Mouse (Mus musculus) small intestine, adult 2 months (tissue): Measurements from ENCODE around the gene Pepd. TPM values are rescaled to one million over a fixed set of nuclear protein-coding genes. Genes with fewer than 3 reads are reported as not detected.

Experiments used
- H3K27ac ChIP-seq: fragments of 200-500 bp; 2 replicates; pipeline ENCODE4 v1.5.1; 2012; ENCODE audit warnings: low read depth, low read length, control low read depth, inconsistent platforms; ENCODE audit not compliant: insufficient read depth
- H3K27me3 ChIP-seq: fragments of 200-500 bp; 2 replicates; pipeline ENCODE4 v1.6.1; 2012; ENCODE audit warnings: mild to moderate bottlenecking, moderate library complexity, low read length, inconsistent platforms; ENCODE audit not compliant: control insufficient read depth, insufficient read depth
- H3K36me3 ChIP-seq: fragments of 200-500 bp; 2 replicates; pipeline ENCODE4 v1.6.1; 2012; ENCODE audit warnings: mild to moderate bottlenecking, low read length, control low read depth, inconsistent platforms; ENCODE audit not compliant: control insufficient read depth, insufficient read depth
- H3K4me1 ChIP-seq: fragments of 200-500 bp; 2 replicates; pipeline ENCODE4 v1.6.1; 2012; ENCODE audit warnings: low read length, inconsistent platforms, mixed read lengths; ENCODE audit not compliant: control insufficient read depth, insufficient read depth, insufficient read length
- H3K4me3 ChIP-seq: fragments of 200-500 bp; 2 replicates; pipeline ENCODE4 v1.5.1; 2012; ENCODE audit warnings: low read depth, mild to moderate bottlenecking, control low read depth, inconsistent platforms, low read length, moderate library complexity
- CTCF ChIP-seq: fragments of 200-500 bp; IDR thresholded peaks from 2 replicates; pipeline ENCODE4 v1.5.1; 2012; ENCODE audit warnings: low read depth, mild to moderate bottlenecking, control low read depth, inconsistent platforms, low read length, moderate library complexity, mixed read lengths; ENCODE audit not compliant: insufficient replicate concordance, insufficient read length; ENCODE audit errors: extremely low read depth
- POLR2A ChIP-seq: fragments of 200-500 bp; IDR thresholded peaks from 2 replicates; pipeline ENCODE4 v1.6.1; 2012; ENCODE audit warnings: low read depth, mild to moderate bottlenecking, control low read depth, inconsistent platforms, low read length, moderate library complexity
- WGBS: fragments of 180-500 bp; shearing (Covaris S2); methylation state at CpG from one replicate; pipeline ENCODE4 v1.1.7; 2018; 5-methylcytosine and 5-hydroxymethylcytosine counted together
- polyA plus RNA-seq: library from polyadenylated mRNA; depleted of rRNA; stranded (reverse); fragments of >200 nt; gene quantifications from 2 replicates; pipeline ENCODE4 v1.2.3, GENCODE M21; 2012

Pepd gene
- polyA plus RNA-seq, 1 experiment = 1,106 TPM

GRCm38 (mm10) chr7:35041286-35042208 lies 129.4 kb downstream of the Pepd start:
- no peak for TF ChIP-seq POLR2A
- TF ChIP-seq CTCF = no peak
- Histone ChIP-seq H3K4me3 (no peak overlapping the region), H3K4me1 (peaks cover 10% of the 10 kb centered on the region; the same call in 1 of the 2 replicates), H3K27ac (no peak overlapping the region), H3K36me3 (peaks cover 49% of the 10 kb centered on the region), H3K27me3 (no peaks in the 10 kb centered on the region)
- WGBS = 58% methylated on average over 2 of the region's 2 CpGs

- H3K36me3 ChIP-seq = peaks cover 53% of the 10 kb centered on the region
- no peak overlapping the region for H3K27ac ChIP-seq
- TF ChIP-seq POLR2A = no peak
- TF ChIP-seq CTCF = no peak
- H3K27me3 ChIP-seq = no peaks in the 10 kb centered on the region
- peaks cover 9% of the 10 kb centered on the region; the same call in 1 of the 2 replicates for H3K4me1 ChIP-seq
- H3K4me3 ChIP-seq = no peak overlapping the region
Measured at GRCm38 (mm10) chr7:35042209-35042554, 130.0 kb downstream of the Pepd start.

- 85% methylated on average over 5 of the region's 5 CpGs for WGBS
Measured at GRCm38 (mm10) chr7:35042759-35043217, 130.6 kb downstream of the Pepd start.

GRCm38 (mm10) chr7:35043266-35043817 lies 131.2 kb downstream of the Pepd start:
- peaks cover 53% of the 10 kb centered on the region for H3K36me3 ChIP-seq
- TF ChIP-seq POLR2A (no peak), CTCF (no peak)
- H3K27me3 ChIP-seq = no peaks in the 10 kb centered on the region
- H3K4me1 ChIP-seq = peaks cover 5% of the 10 kb centered on the region; the same call in 1 of the 2 replicates
- 95% methylated on average over 10 of the region's 10 CpGs for WGBS
- no peak overlapping the region for H3K4me3 ChIP-seq
- no peak overlapping the region for H3K27ac ChIP-seq

More at GRCm38 (mm10) chr7:35042759-35043217, 130.6 kb downstream of the Pepd start:
- H3K27ac ChIP-seq = no peak overlapping the region
- H3K36me3 ChIP-seq = peaks cover 52% of the 10 kb centered on the region
- no peaks in the 10 kb centered on the region for H3K27me3 ChIP-seq
- TF ChIP-seq POLR2A (no peak), CTCF (no peak)
- peaks cover 5% of the 10 kb centered on the region; the same call in 1 of the 2 replicates for H3K4me1 ChIP-seq
- H3K4me3 ChIP-seq = no peak overlapping the region

- TF ChIP-seq POLR2A = no peak
- no peak for TF ChIP-seq CTCF
- H3K36me3 ChIP-seq = peaks cover 57% of the 10 kb centered on the region
- H3K4me1 ChIP-seq = peaks cover 5% of the 10 kb centered on the region; the same call in 1 of the 2 replicates
- 85% methylated on average over 2 of the region's 2 CpGs for WGBS
- H3K4me3 ChIP-seq = no peak overlapping the region
- H3K27me3 ChIP-seq = no peaks in the 10 kb centered on the region
- no peak overlapping the region for H3K27ac ChIP-seq
Measured at GRCm38 (mm10) chr7:35044719-35045118, 132.5 kb downstream of the Pepd start.

- WGBS = 59% methylated on average over 4 of the region's 4 CpGs
- H3K27me3 ChIP-seq = no peaks in the 10 kb centered on the region
- H3K4me1 ChIP-seq = peaks cover 4% of the 10 kb centered on the region; the same call in 1 of the 2 replicates
- TF ChIP-seq POLR2A (no peak), CTCF (no peak)
- H3K36me3 ChIP-seq = peaks cover 58% of the 10 kb centered on the region
- H3K4me3 ChIP-seq = no peak overlapping the region
- no peak overlapping the region for H3K27ac ChIP-seq
Measured at GRCm38 (mm10) chr7:35046091-35046490, 133.9 kb downstream of the Pepd start.

GRCm38 (mm10) chr7:35050540-35050939 lies 138.4 kb downstream of the Pepd start:
- Histone ChIP-seq H3K4me1 (no peaks in the 10 kb centered on the region), H3K4me3 (no peak overlapping the region), H3K36me3 (peaks cover 29% of the 10 kb centered on the region), H3K27ac (no peak overlapping the region), H3K27me3 (no peaks in the 10 kb centered on the region)
- TF ChIP-seq CTCF (no peak), POLR2A (no peak)
- 94% methylated on average over 12 of the region's 12 CpGs for WGBS
